Mouse (Mus musculus) embryo, embryonic 9.5 days (tissue): ENCODE measurements around the gene Paxip1.

Experiments used
- DNase-seq: peaks from one replicate; pipeline ENCODE4 v3.0.0-alpha.2; 2017; ENCODE audit errors: extremely low spot score

The Paxip1 gene

DNA sequence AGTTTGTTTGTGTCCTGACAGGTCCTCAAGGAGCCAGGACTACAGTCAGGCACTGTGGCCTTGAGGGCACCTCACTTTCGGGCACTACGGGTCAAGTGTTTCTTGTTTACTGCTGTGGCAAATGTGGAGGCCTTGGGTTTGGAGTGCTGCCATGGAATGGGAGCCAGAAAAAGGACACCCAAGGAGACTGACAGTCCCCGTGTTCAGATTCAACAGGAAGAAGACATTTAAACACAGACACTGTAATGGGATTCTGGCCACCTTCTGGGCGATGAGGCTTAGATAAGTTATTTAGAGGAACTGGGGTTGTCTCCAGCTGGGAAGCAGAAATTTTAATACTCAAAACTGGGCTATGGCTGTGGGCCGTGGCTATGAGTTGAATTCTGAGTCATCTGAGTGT lies 60.8 kb downstream of the Paxip1 start:
- no peak for DNase-seq

DNA sequence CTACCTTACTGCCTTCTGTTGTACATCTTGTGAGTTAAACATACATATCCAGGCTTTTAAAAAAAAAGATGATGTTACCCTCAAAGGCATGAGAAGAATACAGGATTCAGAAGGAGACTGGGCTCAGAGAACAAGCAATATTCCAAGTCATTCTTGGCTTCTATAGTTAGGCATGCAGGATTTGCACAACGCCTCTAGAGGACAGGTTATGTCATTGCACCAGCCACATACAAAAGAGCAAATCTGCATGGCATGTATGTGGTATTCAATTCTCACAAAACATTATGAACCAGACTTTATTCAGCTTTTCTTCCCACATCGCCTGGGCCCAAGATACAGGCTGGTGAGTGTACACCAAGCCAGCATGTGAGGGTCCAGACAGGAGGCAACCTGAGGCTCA lies 67.0 kb downstream of the Paxip1 start:
- DNase-seq, result no peak

DNA sequence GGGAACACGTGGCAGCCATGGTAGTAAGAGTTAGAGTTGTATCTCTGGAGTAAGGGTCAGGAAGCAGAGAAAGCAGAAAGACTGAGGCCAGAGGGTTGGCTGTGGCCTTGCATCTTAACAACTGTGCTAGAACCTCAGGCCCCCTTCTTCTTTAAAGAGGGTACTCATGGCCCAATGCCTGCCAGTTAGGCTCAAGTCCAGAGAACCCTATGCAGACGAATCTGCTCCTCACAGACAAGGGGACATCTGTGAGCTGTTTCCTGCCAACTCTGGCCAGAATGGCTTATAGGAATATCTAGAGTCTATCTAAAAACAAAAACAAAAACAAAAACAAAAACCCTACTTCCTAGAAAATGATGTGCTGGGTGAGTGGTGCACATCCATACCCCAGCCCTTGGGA lies 72.2 kb downstream of the Paxip1 start:
- DNase-seq, result no peak

DNA sequence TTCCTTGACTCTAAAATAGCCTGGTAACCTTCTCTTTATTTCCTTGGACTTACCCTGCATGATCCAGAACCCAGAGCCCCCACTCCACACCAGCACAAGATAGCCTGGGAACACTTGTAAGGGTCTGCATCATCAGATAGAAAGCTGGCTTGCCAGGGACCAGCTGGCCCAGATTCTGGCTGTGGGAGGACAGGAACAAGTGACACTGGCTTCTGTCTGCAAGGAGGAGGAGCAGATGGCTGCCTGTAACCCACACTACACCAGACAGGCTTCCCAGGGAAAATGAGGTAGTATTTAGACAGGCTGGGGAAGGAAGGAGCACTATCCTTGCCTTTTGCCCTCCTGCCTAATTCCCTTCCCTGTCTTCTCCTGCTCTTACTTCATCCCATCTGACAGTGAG lies 74.2 kb downstream of the Paxip1 start:
- DNase-seq, result no peak

DNA sequence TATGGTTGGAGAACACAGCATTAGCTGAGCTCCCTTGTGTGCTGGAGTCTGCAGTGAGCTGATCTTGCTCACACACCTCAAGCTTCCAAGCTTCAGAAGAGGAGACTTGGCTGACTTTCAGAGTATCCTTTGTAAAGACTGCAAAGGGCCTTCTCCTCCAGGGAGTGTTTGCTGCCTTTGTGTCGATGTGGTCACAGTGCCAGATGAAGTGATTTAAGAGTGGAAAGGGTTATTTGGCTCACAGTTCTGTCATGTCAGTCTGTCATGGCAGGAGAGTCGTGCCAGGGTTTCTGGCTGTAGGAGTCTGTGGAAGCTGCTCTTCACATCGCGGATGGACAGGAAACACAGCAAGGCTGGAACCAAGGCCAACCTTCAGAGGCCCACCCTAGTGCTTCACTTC lies 75.5 kb downstream of the Paxip1 start:
- DNase-seq, result no peak

DNA sequence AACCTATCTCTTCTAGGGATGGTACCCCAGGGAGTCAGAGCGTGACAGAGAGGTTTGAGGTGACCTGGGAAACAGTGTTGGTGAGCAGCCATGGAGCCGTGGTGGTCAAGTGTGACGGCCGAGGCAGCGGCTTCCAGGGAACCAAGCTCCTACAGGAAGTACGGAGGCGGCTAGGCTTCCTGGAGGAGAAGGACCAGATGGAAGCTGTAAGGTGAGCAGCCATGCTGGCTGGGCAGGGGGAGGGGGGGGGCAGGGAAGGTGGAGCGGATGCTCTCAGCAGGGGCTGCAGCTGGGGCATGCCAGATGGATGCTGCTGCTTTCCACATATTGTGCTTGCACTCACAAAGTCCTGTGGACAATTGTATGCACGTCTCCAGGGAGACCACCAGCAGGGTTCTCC lies 77.1 kb downstream of the Paxip1 start:
- DNase-seq, result no peak

DNA sequence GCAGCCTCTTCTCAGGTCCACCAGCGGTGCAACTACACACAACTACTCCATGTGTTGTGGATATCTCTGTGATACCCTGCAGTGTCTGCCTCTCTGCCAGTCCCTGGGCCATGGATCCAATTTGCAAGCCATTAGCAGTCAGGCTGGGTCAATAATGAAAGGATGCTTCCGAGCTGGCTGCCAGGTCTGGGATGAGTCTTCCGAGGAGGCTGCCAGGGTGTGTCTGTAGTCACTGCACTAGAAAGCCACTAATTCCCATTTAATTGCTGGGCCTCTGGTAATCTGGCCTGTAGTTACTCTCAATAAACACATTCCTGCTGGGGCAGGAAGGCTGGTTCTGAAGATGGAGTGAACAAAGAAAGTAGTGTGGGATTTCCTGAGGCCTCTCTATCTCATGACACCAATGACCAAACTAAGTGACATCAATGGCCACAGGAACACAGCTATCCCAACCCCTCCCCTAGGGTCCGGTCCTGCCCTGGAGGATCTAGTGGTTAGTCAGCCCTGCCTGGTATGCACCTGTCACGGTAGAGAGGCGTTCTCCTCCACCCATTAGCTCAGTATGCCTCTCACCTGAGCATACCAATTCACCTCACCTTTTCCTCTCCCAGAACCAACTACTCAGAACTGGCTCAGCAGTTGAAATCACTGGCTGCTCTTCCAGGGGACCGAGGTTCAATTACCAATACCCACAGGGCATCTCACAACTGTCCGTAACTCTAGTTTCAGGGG lies 79.9 kb downstream of the Paxip1 start:
- DNase-seq, result no peak

DNA sequence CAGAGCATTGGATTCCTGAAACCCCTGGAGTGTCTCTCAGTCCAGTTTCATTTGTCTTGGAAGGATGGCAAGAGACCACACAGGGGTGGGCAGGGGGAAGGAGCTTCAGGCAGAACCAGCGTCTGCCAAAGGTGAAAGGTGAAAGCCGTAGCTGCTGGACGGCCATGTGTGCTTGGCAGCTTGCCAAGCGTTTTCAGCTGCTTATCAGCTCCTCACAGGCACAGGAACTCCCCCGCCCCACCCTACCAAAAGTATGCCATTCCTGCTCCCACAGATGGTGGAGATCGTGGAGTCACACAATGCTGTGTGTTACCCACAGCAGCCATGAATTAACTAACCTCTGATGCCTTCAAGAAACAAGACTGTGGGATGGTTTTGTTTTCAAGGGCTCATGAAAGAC lies 83.3 kb downstream of the Paxip1 start:
- DNase-seq, result peak; percentile 9

DNA sequence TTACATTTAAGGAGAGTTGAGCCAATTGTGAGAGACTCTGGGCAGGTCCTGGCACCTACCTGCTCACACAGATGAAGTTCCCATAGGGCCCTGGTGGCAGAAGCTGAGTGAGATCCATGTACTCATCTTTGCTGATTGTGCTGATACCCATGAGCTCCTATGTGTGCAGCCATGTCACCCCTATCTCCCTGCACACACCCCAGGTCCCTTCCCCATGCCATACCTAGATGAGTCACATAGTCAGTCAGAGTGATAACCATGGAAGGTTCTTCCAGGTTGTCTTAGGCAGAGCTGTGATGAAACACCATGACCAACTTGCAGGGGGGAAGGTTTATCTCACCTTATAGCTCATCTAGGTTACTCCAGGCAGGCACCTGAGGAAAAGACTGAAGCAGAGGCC lies 84.2 kb downstream of the Paxip1 start:
- DNase-seq, result no peak

DNA sequence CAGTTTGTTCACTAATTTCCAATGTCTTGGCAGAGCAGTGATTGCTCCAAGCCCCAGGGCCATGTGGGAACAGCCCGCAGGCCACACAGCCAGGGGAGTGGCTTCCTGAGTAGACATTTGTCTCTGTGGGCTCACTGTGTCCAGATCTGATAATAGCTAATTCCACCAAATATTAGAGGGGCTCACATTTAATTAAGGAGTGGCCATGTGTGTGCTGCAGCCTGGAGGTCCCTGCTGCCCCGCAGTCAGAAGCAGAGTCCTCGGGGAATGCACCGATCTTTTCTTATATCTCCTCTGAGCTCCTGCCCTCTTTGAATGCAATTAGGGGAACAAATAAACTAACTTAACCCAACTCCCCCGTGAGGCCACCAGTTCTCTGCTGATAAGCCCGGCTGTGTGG lies 84.9 kb downstream of the Paxip1 start:
- no peak for DNase-seq

DNA sequence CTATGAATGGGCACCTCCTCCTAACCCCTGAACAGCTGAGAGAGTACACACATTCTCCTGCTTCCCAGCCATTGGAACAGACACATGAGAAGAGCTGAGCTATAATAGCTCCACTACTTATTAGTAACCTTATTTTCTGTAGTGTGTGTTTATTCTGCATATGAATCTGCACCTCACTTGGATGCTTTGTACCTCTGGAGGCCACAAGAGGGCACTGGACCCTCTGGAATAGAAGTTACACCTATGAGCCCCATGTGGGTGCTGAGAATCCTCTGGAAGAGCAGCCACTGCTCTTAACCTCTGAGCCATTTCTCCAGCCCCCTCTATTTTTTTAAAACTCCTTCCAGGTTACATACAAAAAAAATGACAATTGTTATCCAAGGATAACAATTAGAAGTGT lies 86.5 kb downstream of the Paxip1 start:
- no peak for DNase-seq

DNA sequence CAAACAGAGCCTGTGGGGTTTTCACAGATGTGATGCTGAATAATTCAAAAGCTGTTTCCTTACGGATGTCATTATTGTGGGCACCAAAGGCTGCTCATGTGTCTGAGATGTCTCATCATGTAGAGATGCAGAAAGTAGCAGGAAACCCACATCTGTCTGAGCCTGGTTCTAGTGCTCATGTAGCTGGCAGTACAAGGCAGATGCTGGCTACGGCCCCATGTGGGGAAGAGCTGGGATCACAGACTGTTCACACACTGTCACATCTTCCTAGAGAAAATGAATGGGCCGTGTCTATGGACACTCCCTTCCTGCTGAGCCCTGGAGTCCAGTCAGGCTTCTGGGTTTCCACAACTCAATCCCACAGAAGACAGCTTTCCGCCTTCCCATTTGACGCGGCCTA lies 89.0 kb downstream of the Paxip1 start:
- DNase-seq, result no peak
